Mouse (Mus musculus) embryonic facial prominence, embryonic 11.5 days (tissue): ENCODE data around the gene Ccdc12. TPM values are rescaled to one million over a fixed set of nuclear protein-coding genes. Genes with fewer than 3 reads are reported as not detected.

ENCODE experiments used
- ATAC-seq: fragments of 200-750 bp; cut with Nextera tagmentation; replicated peaks from 2 replicates; pipeline ENCODE4 v1.8.0; 2017; ENCODE audit warnings: low read depth; ENCODE audit not compliant: insufficient number of reproducible peaks, low FRiP score, low TSS enrichment
- DNase-seq: peaks from one replicate; pipeline ENCODE4 v3.0.0-alpha.2; 2015; ENCODE audit warnings: low spot score
- H3K27ac ChIP-seq: fragments of 300-500 bp; sonication (generic); replicated peaks from 2 replicates; pipeline ENCODE4 v1.5.1; 2014; ENCODE audit warnings: mild to moderate bottlenecking, low read depth, low read length, control low read depth
- H3K27me3 ChIP-seq: fragments of 300-500 bp; sonication (generic); 2 replicates; pipeline ENCODE4 v1.6.1; 2014; ENCODE audit warnings: mild to moderate bottlenecking, low read length, moderate library complexity, mixed read lengths; ENCODE audit not compliant: control insufficient read depth, insufficient read depth
- H3K36me3 ChIP-seq: fragments of 300-500 bp; sonication (generic); replicated peaks from 2 replicates; pipeline ENCODE4 v1.6.1; 2014; ENCODE audit warnings: low read depth, mild to moderate bottlenecking, low read length, moderate library complexity, mixed read lengths; ENCODE audit not compliant: control insufficient read depth, insufficient read depth
- H3K4me1 ChIP-seq: fragments of 300-500 bp; sonication (generic); 2 replicates; pipeline ENCODE4 v1.6.1; 2014; ENCODE audit warnings: low read length, mixed read lengths; ENCODE audit not compliant: control insufficient read depth, insufficient read depth
- H3K4me2 ChIP-seq: fragments of 300-500 bp; sonication (generic); 2 replicates; pipeline ENCODE4 v1.6.1; 2014; ENCODE audit warnings: low read depth, mild to moderate bottlenecking, control low read depth, low read length, moderate library complexity
- H3K4me3 ChIP-seq: fragments of 300-500 bp; sonication (generic); 2 replicates; pipeline ENCODE4 v1.5.1; 2014; ENCODE audit warnings: low read depth, low read length, control low read depth
- H3K9ac ChIP-seq: fragments of 300-500 bp; sonication (generic); replicated peaks from 2 replicates; pipeline ENCODE4 v1.6.1; 2014; ENCODE audit warnings: mild to moderate bottlenecking, control low read depth, low read length
- H3K9me3 ChIP-seq: fragments of 300-500 bp; sonication (generic); replicated peaks from 2 replicates; pipeline ENCODE4 v1.6.1; 2016; ENCODE audit warnings: mild to moderate bottlenecking, low read length, inconsistent platforms, mixed read lengths; ENCODE audit not compliant: control insufficient read depth
- WGBS: fragments of 180-500 bp; shearing (Covaris S2); extraction: QIAGEN DNeasy Blood & Tissue Kit; methylation state at CpG from one replicate; pipeline ENCODE4 v1.1.7; 2014; 5-methylcytosine and 5-hydroxymethylcytosine counted together
- polyA plus RNA-seq: library from polyadenylated mRNA; unstranded; fragments of >200 nt; fragmentation: Nextera tagmentation; extraction: Ambion mirVana; gene quantifications from 2 replicates; pipeline ENCODE4 v1.2.1, GENCODE M21; 2014

Ccdc12 gene
- polyA plus RNA-seq, 1 experiment from 2014 or later: 118 TPM

GRCm38 (mm10) chr9:110695165-110695755 lies 39.0 kb downstream of the Ccdc12 start:
- H3K27me3 ChIP-seq: no peaks in the 10 kb centered on the region
- ATAC-seq (no peak), DNase-seq (no peak)
- H3K9me3 ChIP-seq: no peaks in the 10 kb centered on the region
- no peaks in the 10 kb centered on the region for H3K4me1 ChIP-seq
- H3K36me3 ChIP-seq: no peaks in the 10 kb centered on the region
- H3K4me2 ChIP-seq: no peak overlapping the region
- no peak overlapping the region for H3K27ac ChIP-seq
- no peak overlapping the region for H3K4me3 ChIP-seq
- no peak overlapping the region for H3K9ac ChIP-seq
- WGBS: 81% methylated on average over 4 of the region's 4 CpGs

GRCm38 (mm10) chr9:110696427-110696826 lies 40.1 kb downstream of the Ccdc12 start:
- DNase-seq (no peak), ATAC-seq (no peak)
- Histone ChIP-seq H3K9ac (no peak overlapping the region), H3K9me3 (no peaks in the 10 kb centered on the region), H3K4me1 (no peaks in the 10 kb centered on the region), H3K36me3 (no peaks in the 10 kb centered on the region), H3K4me3 (no peak overlapping the region), H3K27me3 (no peaks in the 10 kb centered on the region), H3K4me2 (no peak overlapping the region), H3K27ac (no peak overlapping the region)
- WGBS: 89% methylated on average over 5 of the region's 5 CpGs

- DNase-seq: no peak
- 89% methylated on average over 3 of the region's 3 CpGs for WGBS
- ATAC-seq: no peak
- H3K4me1 ChIP-seq: no peaks in the 10 kb centered on the region
- no peak overlapping the region for H3K27ac ChIP-seq
- H3K9me3 ChIP-seq: no peaks in the 10 kb centered on the region
- H3K4me2 ChIP-seq: no peak overlapping the region
- H3K36me3 ChIP-seq: no peaks in the 10 kb centered on the region
- no peaks in the 10 kb centered on the region for H3K27me3 ChIP-seq
- no peak overlapping the region for H3K4me3 ChIP-seq
- no peak overlapping the region for H3K9ac ChIP-seq
Observed at GRCm38 (mm10) chr9:110697465-110697864, 41.2 kb downstream of the Ccdc12 start.

GRCm38 (mm10) chr9:110699574-110699973 lies 43.3 kb downstream of the Ccdc12 start:
- no peaks in the 10 kb centered on the region for H3K27me3 ChIP-seq
- H3K9me3 ChIP-seq: no peaks in the 10 kb centered on the region
- H3K9ac ChIP-seq: no peak overlapping the region
- DNase-seq: no peak
- ATAC-seq: no peak
- H3K4me3 ChIP-seq: no peak overlapping the region
- no peaks in the 10 kb centered on the region for H3K4me1 ChIP-seq
- 89% methylated on average over 3 of the region's 3 CpGs for WGBS
- H3K4me2 ChIP-seq: no peak overlapping the region
- no peaks in the 10 kb centered on the region for H3K36me3 ChIP-seq
- H3K27ac ChIP-seq: no peak overlapping the region

- no peaks in the 10 kb centered on the region for H3K27me3 ChIP-seq
- no peak overlapping the region for H3K27ac ChIP-seq
- H3K4me2 ChIP-seq: no peak overlapping the region
- no peaks in the 10 kb centered on the region for H3K36me3 ChIP-seq
- H3K9ac ChIP-seq: no peak overlapping the region
- DNase-seq: no peak
- H3K4me3 ChIP-seq: no peak overlapping the region
- no peaks in the 10 kb centered on the region for H3K9me3 ChIP-seq
- ATAC-seq: no peak
- 78% methylated on average over 11 of the region's 12 CpGs for WGBS
- H3K4me1 ChIP-seq: no peaks in the 10 kb centered on the region
Observed at GRCm38 (mm10) chr9:110701114-110702032, 45.1 kb downstream of the Ccdc12 start.

GRCm38 (mm10) chr9:110702848-110703247 lies 46.5 kb downstream of the Ccdc12 start:
- Histone ChIP-seq H3K9ac (no peak overlapping the region), H3K36me3 (no peaks in the 10 kb centered on the region), H3K4me3 (no peak overlapping the region), H3K27me3 (no peaks in the 10 kb centered on the region), H3K4me1 (no peaks in the 10 kb centered on the region), H3K4me2 (no peak overlapping the region), H3K9me3 (no peaks in the 10 kb centered on the region), H3K27ac (no peak overlapping the region)
- DNase-seq (no peak), ATAC-seq (no peak)
- WGBS: 81% methylated on average over 1 of the region's 1 CpGs

GRCm38 (mm10) chr9:110703951-110704350 lies 47.6 kb downstream of the Ccdc12 start:
- Histone ChIP-seq H3K9ac (no peak overlapping the region), H3K36me3 (no peaks in the 10 kb centered on the region; the same call in 1 of the 2 replicates), H3K4me2 (no peak overlapping the region), H3K27ac (no peak overlapping the region), H3K4me1 (no peaks in the 10 kb centered on the region), H3K9me3 (no peaks in the 10 kb centered on the region), H3K27me3 (no peaks in the 10 kb centered on the region), H3K4me3 (no peak overlapping the region)
- no peak for ATAC-seq
- no peak for DNase-seq
- 90% methylated on average over 6 of the region's 6 CpGs for WGBS

- Histone ChIP-seq H3K27me3 (no peaks in the 10 kb centered on the region), H3K4me2 (no peak overlapping the region), H3K9ac (no peak overlapping the region), H3K36me3 (no peaks in the 10 kb centered on the region; the same call in 1 of the 2 replicates), H3K27ac (no peak overlapping the region), H3K4me3 (no peak overlapping the region), H3K9me3 (no peaks in the 10 kb centered on the region), H3K4me1 (no peaks in the 10 kb centered on the region)
- ATAC-seq (no peak), DNase-seq (no peak)
- 84% methylated on average over 5 of the region's 5 CpGs for WGBS
Observed at GRCm38 (mm10) chr9:110706784-110707183, 50.5 kb downstream of the Ccdc12 start.
